Mouse (Mus musculus): ENCODE measurements around the gene Rgs7.

Rgs7 gene

DNA sequence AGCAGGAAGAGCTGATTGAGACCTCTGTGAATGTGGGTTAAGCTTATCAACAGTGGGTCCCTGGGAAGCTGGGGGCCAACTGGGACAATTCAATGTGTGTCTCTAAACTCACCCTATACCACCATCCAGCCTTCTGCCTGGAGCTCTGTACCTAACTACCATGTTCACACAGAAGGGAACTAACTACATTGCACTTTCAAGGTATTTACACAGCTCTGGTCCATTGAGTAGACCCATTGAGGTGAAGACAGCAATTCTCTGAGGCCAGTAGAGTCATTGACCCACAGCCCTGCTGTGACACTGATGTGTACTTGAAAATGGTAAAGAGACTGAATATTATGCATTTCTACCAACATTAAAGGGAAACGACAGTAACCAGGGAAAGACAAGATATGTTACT lies 313.6 kb downstream of the Rgs7 start:
- DNase-seq (ENCODE audit: low spot score in 2 of 2): no peak

DNA sequence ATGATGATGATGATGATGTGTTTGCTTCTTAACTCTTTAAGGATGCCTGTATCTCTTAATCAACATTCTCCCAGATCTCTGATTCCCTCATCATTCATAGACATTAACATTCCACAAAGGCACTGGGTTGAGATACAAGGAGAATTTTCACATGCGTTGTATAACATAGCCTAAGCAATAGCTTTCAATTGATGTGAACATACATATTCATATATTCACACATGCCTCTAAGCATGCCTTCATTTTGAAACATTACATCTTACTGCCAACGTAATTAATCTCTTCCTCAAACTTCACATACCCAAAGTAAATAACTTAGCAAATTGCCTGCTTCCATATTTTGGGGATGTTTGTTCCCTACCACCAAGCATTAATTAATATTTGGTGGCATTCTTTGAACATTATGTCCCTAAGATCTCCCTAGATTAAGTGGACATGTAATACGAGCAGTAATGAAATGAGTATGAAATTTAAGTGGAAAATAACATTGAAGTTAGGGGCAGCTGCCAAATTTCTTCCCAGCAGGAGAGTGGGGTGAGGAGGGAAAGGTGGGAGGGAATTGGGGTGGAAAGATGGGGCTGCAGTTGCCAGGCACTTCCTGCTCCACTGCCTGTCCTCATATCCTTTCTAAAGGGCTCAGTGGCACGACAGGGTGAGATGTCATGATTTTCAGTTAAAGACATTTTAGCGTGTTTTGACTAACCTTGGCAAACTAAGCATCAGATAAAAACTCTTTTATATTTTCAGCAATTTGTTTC lies 317.2 kb downstream of the Rgs7 start:
- DNase-seq (ENCODE audit: low spot score in 2 of 2): no peak

DNA sequence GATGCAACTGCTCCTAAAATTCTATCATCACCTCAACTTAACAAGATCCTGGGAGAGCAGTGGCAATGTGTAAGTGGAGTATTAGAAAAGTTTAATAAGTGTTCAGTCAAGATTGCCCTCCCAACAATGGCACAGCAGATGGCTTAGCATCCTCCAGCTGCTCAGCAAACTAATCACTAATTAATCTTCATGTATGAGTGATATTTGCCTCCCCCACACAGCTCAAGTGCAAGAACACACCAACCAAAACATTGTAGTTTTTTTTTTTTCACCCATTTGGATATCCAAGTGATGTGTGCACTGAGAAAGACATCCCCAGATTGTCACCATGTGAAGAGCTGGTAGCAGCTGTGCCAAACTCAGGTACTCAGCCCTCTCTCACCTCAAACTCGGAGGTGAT lies 336.8 kb downstream of the Rgs7 start:
- no peak for DNase-seq (ENCODE audit: low spot score in 2 of 2)

DNA sequence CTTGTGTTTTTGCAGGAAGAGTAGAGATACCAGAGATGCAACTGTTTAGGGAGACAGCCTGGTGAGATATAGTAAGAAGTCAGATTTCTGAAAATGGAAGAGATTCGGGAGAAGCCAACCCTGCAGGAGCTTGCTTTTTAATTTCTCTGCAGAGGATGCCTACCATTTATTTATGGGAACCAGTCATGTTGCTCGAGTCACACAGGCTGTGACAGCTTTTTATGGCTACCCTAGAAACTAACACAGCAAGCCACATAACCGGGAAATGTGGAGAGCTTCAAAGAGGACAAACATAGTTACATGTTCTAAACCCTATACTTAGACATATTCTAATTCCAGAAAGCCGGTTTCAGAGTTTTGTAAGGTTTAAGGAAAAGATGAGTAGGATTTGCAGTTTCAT lies 349.2 kb downstream of the Rgs7 start:
- DNase-seq (ENCODE audit: low spot score in 2 of 2): no peak

DNA sequence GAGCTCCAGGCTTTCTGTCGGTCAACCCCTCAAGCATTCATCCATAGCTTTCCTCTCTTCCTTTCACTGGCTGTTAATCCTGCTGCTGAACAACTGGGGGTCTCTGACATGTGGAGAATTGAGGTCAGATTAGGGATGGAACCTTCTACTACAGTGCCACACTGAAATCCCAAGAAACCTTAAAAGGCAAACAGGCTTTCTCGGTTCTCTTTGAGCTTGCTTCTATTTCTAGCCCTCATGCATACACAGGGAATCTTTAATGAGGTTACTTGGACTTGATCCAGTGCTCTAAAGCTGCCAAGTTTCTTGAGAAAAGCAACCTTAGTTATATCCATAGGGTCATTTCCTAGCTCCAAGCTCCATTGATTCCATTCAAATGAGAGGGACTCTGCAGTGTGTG lies 363.8 kb downstream of the Rgs7 start:
- no peak for DNase-seq (ENCODE audit: low spot score in 2 of 2)

DNA sequence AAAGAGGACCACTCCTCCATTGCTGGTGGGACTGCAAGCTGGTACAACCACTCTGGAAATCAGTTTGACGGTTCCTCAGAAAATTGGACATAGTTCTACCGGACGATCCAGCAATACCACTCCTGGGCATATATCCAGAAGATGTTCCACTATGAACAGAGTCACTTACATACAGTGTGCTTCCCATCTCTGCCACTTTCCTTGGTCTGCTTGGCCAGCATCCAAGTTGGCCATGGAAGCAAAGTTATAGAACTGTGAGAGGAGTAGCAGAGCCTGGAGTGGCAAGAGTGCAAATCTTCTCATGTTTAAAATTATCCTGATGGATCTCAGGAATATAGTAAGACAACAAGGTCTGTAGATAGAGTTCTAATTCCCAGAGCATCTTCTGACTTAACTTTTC lies 367.9 kb downstream of the Rgs7 start:
- no peak for DNase-seq (ENCODE audit: low spot score in 2 of 2)

DNA sequence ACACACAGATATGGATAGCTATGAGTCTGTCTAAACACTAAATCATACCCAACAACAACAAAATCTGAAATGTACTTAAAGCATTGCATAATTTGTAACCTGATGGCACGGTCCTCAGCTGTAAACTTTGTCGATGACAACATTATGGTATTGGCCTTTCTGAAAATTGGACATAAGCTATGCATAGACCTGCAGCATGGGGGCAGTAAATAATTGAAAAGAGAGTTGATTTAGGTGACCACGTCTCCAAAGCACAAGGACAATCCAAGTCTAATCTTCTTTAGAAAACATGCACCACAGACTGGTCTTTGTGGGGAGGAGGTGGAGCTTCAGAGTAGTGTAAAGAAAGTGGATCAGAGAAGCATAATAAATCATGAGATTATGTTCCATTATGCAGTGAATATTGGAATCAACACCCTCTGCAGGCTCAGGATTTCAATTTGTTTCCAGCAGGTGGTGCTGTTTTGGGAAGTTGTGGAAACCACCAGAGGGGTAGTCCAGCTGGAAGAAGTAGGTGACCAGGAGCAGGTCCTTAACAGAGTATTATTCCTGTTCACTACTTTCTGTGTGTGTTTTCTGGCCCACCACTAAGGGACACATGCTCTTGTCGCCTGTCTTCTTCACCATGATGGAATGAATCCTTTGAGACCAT lies 373.3 kb downstream of the Rgs7 start:
- DNase-seq (ENCODE audit: low spot score in 2 of 2): peak in 1 of 2 experiments; percentile 2

DNA sequence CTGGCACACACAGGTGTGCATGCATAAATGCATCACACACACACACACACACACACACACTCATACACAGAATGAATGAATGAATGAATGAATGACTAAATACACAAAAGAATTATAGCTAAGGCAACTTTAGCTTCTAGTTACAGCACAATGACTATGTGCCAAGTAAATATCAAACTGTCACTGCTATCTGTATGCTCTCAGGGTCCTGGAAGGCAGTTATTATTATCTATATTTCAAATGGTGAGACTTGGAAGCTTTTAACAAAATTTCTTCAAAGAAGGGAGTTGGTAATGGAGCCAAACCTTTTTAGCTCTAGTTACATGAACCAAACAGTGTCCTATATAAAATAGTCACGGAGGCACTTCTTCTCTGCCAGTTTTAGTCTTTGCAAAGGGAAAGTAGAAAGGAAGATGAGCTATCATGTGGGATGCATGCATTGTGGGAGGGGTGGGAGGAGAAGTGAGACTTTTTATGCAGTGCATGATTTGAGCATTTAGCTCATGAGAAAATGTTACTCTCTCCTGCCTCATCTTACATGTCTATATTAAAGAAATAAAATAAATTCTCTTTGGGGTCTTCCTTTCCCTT lies 383.9 kb downstream of the Rgs7 start:
- DNase-seq (ENCODE audit: low spot score in 2 of 2): no peak

DNA sequence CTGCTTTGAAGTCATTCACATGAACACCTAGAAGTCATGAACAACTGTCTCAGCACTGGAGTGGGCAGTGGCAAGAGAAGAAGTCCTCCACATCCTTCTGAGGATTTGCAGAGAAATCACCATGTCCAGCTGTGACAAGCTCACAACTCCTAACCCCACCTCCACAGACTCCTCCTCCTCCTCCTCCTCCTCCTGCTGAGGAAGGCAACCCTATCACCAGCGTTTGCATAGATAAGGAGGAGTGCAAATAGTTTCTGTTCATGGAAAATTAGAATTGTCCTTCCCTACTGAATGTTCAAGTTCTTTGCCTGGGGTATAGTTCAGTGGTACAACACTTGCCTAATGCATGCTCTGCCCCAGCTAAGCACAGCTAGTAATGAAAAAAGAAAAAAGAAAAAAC lies 386.0 kb downstream of the Rgs7 start:
- DNase-seq (ENCODE audit: low spot score in 2 of 2): no peak

DNA sequence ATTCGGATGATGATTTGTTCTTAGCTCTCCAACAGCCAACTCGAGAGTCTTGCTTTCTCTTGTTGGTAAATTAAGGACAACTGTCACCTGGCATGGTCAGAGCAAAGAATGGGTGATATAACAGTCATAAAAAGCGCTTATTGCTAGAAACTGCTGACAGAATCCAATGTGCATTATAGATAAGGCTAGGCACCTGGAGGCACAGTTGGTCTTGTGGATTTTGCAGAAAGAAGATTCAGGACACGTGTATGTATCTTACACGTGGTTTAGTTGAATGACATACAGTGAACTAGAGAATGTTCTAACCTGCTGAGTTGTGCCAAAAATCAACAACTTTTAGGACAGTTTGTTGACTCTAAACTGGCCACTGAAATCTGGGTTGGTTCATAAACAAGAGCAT lies 386.9 kb downstream of the Rgs7 start:
- no peak for DNase-seq (ENCODE audit: low spot score in 2 of 2)

DNA sequence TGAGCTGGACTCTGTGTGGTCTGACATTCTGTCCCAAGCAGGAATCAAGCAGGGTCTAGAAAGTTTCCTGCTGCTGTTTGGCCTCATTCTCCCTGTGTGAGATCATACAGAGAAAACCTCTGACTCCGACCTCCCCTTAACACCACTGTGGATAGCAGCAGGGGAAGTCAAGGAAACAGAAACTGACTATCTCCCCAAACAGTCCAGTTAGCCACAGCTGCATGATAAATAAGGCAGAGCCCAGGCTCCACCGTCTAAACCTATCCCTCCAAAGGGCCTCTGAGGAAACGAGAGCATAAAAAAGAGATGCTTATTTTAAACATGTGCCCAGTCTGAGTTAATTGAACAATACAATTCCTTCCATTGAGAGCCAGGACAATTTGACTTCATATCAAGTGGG lies 395.3 kb downstream of the Rgs7 start:
- no peak for DNase-seq (ENCODE audit: low spot score in 2 of 2)

DNA sequence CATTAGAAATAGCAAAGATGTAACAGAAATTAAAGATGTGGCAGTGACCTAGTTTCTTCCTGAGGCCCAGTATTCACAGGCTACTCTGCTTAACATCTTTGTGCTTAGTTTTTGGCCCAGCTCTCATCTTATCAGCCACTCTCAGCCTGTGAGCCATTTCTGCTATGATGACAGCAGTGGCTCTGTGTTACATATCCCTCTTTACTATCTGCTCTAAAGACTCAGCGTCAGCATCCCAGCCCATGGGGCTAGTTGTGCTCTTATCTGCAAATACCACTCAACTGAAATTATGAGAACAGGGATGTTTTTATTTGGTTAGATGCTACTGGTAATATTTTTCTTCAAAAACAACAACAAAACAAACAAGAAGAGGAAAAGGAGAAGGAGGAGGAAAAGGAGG lies 410.2 kb downstream of the Rgs7 start:
- DNase-seq (ENCODE audit: low spot score in 2 of 2): no peak

DNA sequence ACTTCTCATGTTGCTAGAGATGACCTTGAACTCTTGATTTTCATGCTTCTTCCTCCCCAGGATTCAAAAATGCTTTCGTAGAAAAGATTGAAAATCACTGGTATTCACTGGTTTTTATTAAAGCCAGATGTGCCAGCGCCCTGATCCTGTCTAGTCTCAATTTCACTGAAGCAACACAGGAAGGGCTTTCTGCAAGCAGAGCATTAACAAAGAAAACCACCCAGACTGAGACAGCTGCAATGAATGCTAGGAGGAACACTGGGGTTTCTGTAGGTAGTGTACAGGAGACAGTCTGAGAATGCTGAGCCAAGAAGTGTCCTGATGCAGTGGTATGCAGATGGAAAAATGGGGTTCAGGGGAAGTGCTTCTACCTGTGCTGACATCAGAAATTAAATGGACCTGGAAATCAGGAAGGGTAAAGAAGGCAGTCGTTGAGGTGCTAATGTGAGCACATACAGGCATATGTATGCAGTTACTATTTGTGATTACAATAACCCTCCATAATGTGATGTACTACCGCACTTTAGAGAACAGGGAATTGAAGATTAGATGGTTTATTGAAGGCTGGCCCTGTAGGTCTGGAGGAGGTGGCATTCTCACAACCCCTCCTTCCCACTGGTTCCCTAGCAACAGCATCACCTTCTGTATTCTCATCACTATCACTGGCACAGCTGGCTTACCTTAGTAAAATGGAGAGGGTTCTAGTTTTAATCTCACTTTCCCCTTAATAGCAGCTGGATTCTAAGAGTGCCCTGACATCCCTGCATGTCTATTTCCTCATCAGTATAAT lies 412.3 kb downstream of the Rgs7 start:
- DNase-seq (ENCODE audit: low spot score in 2 of 2): no peak

DNA sequence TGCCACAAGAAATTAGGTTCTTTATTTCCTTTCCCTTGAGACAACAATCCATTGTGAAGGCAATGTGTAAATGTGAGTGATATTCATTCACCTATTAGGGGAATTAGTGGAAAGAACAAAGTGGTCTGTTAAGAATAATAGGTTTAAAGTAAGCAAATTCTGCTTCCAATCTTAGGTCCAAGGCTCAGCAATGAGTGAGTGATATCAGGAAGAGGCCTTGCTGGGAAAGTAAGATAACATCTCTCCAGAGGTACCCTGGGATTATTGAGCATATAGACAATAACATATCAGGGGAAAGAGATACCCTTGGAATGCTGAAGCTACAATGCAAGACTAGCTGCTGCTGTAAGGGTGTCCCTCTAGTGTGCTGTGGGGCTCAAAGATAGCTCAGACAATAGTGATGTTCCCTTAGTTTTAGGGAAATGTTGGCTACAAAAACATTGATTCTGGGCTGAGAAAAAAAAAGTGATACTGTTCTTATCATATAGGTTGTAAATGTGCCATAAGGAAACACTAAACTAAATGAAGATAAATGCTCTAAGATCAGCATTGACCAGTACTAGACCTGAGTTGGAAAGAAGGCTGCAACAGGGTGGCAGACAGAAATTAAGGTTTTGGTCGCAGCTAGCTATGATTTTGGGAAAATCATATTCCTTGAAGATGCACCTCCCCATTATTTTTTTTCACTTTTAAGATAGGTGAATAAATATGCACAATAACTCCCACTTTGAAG lies 418.6 kb downstream of the Rgs7 start:
- DNase-seq (ENCODE audit: low spot score in 2 of 2): no peak

DNA sequence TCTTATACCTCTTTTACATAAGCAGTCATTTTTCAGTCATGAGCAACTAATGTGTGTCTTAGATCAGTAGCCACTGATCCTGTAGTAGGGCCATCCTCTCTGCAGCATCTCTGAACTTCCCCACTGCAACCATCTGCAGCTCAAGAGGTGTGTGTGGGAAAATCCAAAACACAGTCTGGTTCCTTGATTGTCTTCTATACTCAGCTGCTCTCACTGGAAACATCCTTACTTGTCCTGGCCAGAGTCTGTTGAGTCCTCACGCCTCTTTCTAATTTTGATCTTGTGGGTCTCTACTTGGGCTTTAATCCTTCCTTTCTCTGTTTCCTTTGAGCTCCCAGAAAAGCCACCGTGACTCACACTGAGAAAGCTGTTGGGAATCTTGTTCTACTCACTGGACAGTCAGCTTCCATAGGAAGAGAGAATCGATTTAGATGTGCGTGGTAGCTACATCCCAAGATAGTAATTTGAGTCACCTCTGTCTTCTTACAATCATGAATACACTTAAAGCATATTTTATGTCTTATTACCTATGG lies 422.5 kb downstream of the Rgs7 start:
- DNase-seq (ENCODE audit: low spot score in 2 of 2): no peak

DNA sequence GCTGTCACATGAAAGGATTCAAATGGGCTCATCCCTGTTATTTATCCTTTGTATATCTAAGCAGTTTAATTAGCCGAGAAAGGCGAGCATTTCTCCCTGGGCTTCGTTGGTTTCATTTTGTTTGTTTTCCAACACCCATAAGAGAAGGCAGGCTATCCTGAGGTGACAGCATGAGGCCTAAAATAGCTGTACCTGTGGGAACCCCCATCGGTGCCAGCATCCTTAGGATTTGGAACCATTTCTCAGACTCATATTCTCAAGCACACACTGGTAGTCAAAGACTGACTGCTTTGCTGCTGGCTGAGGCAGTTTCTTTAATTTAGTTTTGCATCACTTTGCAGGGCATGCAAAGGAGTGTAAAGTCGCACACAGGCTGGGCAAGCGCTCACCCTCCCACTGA lies 443.2 kb downstream of the Rgs7 start:
- DNase-seq (ENCODE audit: low spot score in 2 of 2): no peak

DNA sequence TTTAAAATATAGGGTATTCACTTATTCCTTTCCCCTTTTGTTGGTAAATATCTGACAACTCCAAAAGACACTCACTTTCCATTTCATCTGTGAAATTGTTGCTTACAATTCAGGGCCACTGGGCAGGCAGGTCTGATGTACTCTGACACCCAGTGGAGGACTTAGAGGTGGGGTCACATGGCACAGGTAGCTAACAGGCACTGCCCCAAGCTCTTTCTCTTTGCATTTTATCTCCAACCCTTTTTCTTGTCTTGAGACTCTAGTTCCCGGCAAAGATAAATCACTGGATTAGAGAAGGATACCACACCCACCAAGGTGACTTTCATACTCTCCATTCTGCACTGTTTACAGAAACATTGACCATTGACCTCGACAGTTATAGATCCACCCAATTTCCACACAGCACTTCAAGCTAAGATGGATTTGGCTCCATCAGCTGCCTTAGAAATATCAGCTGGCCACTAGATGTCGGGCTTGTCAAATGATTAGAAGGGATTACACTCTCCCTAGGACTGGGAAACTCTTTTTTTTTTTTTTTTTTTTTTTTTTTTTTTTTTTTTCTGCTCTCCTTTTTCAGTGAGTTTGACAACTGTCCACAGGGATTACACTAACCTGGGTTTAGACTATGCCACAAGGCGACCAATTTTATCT lies 451.0 kb downstream of the Rgs7 start:
- DNase-seq (ENCODE audit: low spot score in 2 of 2): peak; percentile 18 to 21

DNA sequence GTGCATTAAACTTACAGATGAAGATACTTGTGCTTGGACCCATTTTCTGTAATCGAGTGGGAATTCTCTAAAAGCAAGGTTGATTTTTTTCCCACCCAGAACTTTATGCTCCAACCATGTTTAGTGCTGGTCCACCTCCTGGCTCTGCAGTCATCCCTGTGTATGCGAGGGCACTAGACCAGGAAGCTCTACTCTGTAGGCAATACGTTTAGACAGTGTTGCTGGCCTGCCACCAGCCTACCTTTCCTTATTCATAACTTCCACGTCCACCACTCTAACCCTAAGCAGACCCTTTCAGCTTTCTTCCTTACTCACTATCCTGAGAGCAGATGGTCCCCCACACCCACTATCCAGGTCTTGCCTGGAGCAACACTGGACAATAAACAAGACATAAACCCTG lies 452.3 kb downstream of the Rgs7 start:
- no peak for DNase-seq (ENCODE audit: low spot score in 2 of 2)

DNA sequence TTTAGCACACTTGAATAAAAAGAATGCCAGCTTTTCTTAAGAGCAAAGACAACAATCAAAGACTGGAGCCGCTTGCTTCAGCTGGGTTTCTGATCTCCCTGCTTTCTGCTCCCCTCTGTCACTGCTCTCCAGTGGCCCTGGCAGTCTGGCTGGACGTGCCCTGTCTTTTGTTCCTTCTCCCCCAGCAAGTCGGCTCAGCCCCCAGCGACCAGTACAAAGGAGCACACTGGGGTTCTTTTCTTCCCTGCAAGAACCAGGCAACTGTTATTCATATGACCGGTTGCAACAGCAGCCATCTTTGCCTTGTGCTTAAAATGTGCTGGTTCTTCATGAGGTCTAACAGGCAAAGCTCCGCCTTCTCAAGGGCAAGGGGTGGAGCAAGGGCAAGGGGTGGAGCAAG lies 452.7 kb downstream of the Rgs7 start:
- no peak for DNase-seq (ENCODE audit: low spot score in 2 of 2)

DNA sequence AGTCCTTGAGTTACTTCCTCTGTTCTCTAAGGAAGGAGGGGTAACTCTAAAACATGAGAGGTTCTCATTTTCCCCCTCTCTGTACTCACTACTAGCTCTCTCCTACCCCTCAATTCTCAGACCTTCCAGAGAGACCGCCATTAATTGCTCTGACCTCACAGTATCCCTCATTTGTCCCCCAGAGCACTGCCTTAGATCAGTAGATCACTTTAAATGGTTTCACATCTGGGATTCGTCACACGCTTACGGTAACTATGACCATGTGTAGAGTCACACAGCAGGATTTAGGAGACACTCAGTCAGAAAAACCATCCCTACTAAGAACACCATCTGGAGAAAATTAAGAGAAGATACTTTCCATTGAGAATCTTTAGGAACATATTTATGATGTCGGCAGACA lies 456.8 kb downstream of the Rgs7 start:
- DNase-seq (ENCODE audit: low spot score in 2 of 2): no peak

DNA sequence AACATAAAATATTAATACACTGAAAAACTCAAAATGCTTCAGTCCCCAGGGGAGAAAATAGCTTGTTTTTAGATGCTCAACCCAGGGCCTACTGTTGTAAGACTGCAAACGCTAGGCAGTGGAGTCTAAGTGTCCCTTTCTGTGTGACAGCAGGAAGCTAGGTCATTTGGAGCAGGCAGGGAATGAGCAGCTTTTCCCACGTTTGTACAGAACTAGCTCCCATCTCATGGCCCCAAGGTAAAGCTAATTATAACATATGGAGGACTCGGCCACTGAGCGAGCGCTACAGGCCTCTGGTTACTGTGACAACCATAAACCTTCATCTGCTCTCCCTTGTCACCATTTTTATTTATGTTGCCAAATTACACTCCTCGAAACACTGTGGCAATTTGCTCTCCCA lies 460.3 kb downstream of the Rgs7 start:
- DNase-seq (ENCODE audit: low spot score in 2 of 2): no peak

Data from urinary bladder, postnatal 36 days (tissue).